Mouse (Mus musculus): ENCODE data around the gene Agbl3.

DNA sequence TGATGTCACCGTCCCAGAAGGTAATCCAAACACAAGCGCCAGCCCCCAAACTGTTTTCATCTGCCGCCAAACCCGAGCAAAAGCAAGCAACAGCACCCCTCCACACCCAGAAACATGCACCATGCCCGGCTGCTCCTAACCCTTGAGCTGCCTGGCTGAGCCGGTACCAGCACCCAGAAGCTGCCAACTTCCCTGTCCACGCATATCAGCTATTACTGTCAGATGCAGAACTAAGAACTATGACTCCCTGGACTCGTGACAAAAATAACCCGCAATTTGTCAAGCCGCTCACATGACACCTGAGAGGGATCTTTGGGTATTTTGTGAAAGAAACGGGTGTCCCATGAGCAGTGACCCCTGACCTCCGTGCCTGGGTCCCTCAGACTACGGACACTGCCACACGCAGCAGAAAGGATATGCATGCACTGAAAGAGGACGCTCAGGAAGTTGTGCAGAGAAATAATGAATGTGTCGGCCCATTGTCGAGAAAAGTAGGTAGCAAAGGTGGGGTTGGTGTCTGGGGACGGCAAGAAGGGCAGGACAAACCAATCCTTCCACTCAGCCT is 127.5 kb downstream of the Agbl3 start:
- TF ChIP-seq CTCF (IDR thresholded peaks at IDR 0.05; ENCODE audit: insufficient read depth, low read length) (no peak), POLR2A (IDR thresholded peaks at IDR 0.05; ENCODE audit: borderline replicate concordance, extremely low read depth, low read depth, low read length) (no peak)

All from lung, adult 2 months (tissue).